Mouse (Mus musculus): ENCODE data around the gene Zfp119b. TPM values are rescaled to one million over a fixed set of nuclear protein-coding genes. Genes with fewer than 3 reads are reported as not detected.
"Not testable (repeated sequence)": the region's sequence is repeated elsewhere in the genome, so short reads cannot be mapped to it uniquely, and the experiment has no call there.

Gene Zfp119b
- polyA plus RNA-seq, 1 experiment from 2014 or later = 8.2 TPM

DNA sequence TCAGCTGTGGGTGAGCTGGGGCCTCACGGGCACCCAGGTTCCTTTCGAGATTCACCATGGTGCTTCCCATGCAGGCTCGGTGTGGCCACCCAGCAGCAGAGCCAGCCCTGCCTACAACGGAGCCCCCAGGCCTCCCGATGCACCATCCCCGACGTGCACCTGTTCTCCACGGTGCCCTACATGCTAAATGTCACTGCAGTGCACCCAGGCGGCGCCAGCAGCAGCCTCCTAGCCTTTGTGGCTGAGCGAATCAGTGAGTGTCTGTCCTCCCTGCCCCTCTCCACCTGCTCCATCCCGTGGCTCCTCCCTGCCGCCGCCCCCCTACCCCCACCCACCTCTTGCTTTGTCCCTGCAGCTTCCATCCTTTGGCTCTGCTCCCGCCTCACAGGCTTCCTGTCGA, 4.9 kb upstream of the Zfp119b start:
- H3K9ac ChIP-seq = no peak overlapping the region
- H3K27ac ChIP-seq = no peak overlapping the region
- ATAC-seq (ENCODE audit: low FRiP score) = no peak
- H3K4me3 ChIP-seq = no peak overlapping the region
- 41% methylated on average over 16 of the region's 16 CpGs for WGBS
- no peak overlapping the region for H3K4me2 ChIP-seq
- H3K27me3 ChIP-seq = peaks cover 26% of the 10 kb centered on the region
- peaks cover 33% of the 10 kb centered on the region for H3K4me1 ChIP-seq (replicated peaks)
- H3K9me3 ChIP-seq = no peaks in the 10 kb centered on the region
- H3K36me3 ChIP-seq = no peaks in the 10 kb centered on the region

GRCm38 (mm10) chr17:55953751-55954150, 4.5 kb upstream of the Zfp119b start:
- no peak overlapping the region for H3K9ac ChIP-seq
- ATAC-seq (ENCODE audit: low FRiP score) = no peak
- H3K9me3 ChIP-seq = no peaks in the 10 kb centered on the region
- H3K27ac ChIP-seq = no peak overlapping the region
- H3K4me1 ChIP-seq (replicated peaks) = peaks cover 33% of the 10 kb centered on the region
- H3K4me3 ChIP-seq = no peak overlapping the region
- H3K4me2 ChIP-seq = no peak overlapping the region
- H3K27me3 ChIP-seq = peaks cover 26% of the 10 kb centered on the region
- no peaks in the 10 kb centered on the region for H3K36me3 ChIP-seq
- 81% methylated on average over 6 of the region's 6 CpGs for whole genome bisulfite sequencing

- Histone ChIP-seq H3K9ac (peak within 1 kb of the TSS; percentile 39; the same call in 1 of the 2 replicates), H3K4me3 (no peak within 1 kb of the TSS), H3K4me1 (replicated peaks) (peaks cover 21% of the 10 kb centered on the region), H3K9me3 (no peaks in the 10 kb centered on the region), H3K36me3 (no peaks in the 10 kb centered on the region), H3K4me2 (no peak within 1 kb of the TSS), H3K27ac (no peak within 1 kb of the TSS), H3K27me3 (peaks cover 26% of the 10 kb centered on the region)
- 83% methylated on average over 6 of the region's 6 CpGs for WGBS
- no peak for ATAC-seq (ENCODE audit: low FRiP score)
Observed at GRCm38 (mm10) chr17:55952447-55953027, 3.2 kb upstream of the Zfp119b start, which contains the start of gene Ebi3. Gene Ebi3, plus strand, starts transcription at chr17:55952640.

GRCm38 (mm10) chr17:55952041-55952440, 2.7 kb upstream of the Zfp119b start:
- no peak overlapping the region for H3K4me3 ChIP-seq
- peaks cover 17% of the 10 kb centered on the region for H3K4me1 ChIP-seq (replicated peaks)
- H3K4me2 ChIP-seq = no peak overlapping the region
- H3K36me3 ChIP-seq = no peaks in the 10 kb centered on the region
- H3K9me3 ChIP-seq = no peaks in the 10 kb centered on the region
- H3K27me3 ChIP-seq = peaks cover 26% of the 10 kb centered on the region
- H3K27ac ChIP-seq = no peak overlapping the region
- H3K9ac ChIP-seq = peak overlapping the region; percentile 39; the same call in 1 of the 2 replicates
- ATAC-seq (ENCODE audit: low FRiP score) = no peak

GRCm38 (mm10) chr17:55950601-55951000, 1.3 kb upstream of the Zfp119b start:
- H3K4me2 ChIP-seq = no peak overlapping the region
- H3K27ac ChIP-seq = no peak overlapping the region
- no peak for ATAC-seq (ENCODE audit: low FRiP score)
- peaks cover 26% of the 10 kb centered on the region for H3K27me3 ChIP-seq
- 80% methylated on average over 9 of the region's 9 CpGs for WGBS
- H3K9me3 ChIP-seq = no peaks in the 10 kb centered on the region
- no peak overlapping the region for H3K9ac ChIP-seq
- H3K4me3 ChIP-seq = no peak overlapping the region
- H3K4me1 ChIP-seq (replicated peaks) = peaks cover 7% of the 10 kb centered on the region
- no peaks in the 10 kb centered on the region for H3K36me3 ChIP-seq

GRCm38 (mm10) chr17:55948647-55949046, 653 bp downstream of the Zfp119b start:
- Histone ChIP-seq H3K27me3 (0 out of 2 replicates have a peak, but pooled peaks cover 8% of the 10 kb centered on the region), H3K9ac (no peak overlapping the region), H3K4me3 (no peak overlapping the region), H3K4me2 (no peak overlapping the region), H3K4me1 (replicated peaks) (peaks cover 12% of the 10 kb centered on the region), H3K9me3 (no peaks in the 10 kb centered on the region), H3K27ac (no peak overlapping the region), H3K36me3 (no peaks in the 10 kb centered on the region)
- WGBS = 93% methylated on average over 4 of the region's 4 CpGs
- no peak for ATAC-seq (ENCODE audit: low FRiP score)

- H3K4me2 ChIP-seq = peak overlapping the region; percentile 74
- peaks cover 4% of the 10 kb centered on the region for H3K36me3 ChIP-seq
- WGBS = 35% methylated on average over 5 of the region's 5 CpGs
- peak overlapping the region; percentile 75 for H3K9ac ChIP-seq
- H3K27me3 ChIP-seq = 0 out of 2 replicates have a peak, but pooled peaks cover 3% of the 10 kb centered on the region
- no peak for ATAC-seq (ENCODE audit: low FRiP score)
- peaks cover 12% of the 10 kb centered on the region for H3K4me1 ChIP-seq (replicated peaks)
- H3K9me3 ChIP-seq = peaks cover 4% of the 10 kb centered on the region; the same call in 1 of the 2 replicates
- H3K27ac ChIP-seq = peak overlapping the region; percentile 95
- peak overlapping the region; percentile 51 for H3K4me3 ChIP-seq
Observed at GRCm38 (mm10) chr17:55945696-55946095, 3.6 kb downstream of the Zfp119b start.

GRCm38 (mm10) chr17:55944866-55945682, 4.2 kb downstream of the Zfp119b start:
- Histone ChIP-seq H3K27ac (peak overlapping the region; percentile 95), H3K4me3 (peak overlapping the region; percentile 51), H3K4me1 (replicated peaks) (peaks cover 12% of the 10 kb centered on the region), H3K4me2 (peak overlapping the region; percentile 74), H3K36me3 (peaks cover 10% of the 10 kb centered on the region), H3K9ac (peak overlapping the region; percentile 75)
- H3K9me3 ChIP-seq, H3K27me3 ChIP-seq: not testable (repeated sequence)
- under 1% methylated on average over 56 of the region's 56 CpGs for WGBS
- peak; percentile 99 for ATAC-seq (ENCODE audit: low FRiP score)

DNA sequence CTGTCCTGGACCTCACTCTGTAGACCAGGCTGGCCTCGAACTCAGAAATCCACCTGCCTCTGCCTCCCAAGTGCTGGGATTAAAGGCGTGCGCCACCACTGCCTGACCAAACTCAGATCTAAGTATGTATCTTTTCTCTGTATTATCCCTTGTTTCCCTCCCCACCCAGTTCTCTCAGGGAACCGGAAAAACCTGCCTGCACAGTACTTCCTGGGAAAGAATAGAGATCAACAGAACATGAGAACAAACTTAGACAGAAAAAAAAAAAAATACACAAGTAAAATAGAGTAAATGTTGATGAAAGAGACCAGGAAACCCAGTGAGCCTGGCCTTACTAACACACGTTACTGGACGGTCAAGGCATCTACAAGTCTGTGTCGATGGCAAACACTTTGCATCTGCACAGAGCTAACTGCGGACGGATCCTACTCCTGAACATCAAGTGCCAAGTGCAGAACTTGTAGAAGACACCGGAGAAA, 4.9 kb downstream of the Zfp119b start:
- Histone ChIP-seq H3K4me2 (peak overlapping the region; percentile 74), H3K36me3 (peaks cover 17% of the 10 kb centered on the region), H3K4me3 (peak overlapping the region; percentile 51), H3K27ac (peak overlapping the region; percentile 95), H3K4me1 (replicated peaks) (peaks cover 12% of the 10 kb centered on the region), H3K9ac (peak overlapping the region; percentile 75)
- not testable (repeated sequence) for H3K27me3 ChIP-seq; H3K9me3 ChIP-seq; ATAC-seq (ENCODE audit: low FRiP score)
- WGBS = 37% methylated on average over 10 of the region's 10 CpGs

DNA sequence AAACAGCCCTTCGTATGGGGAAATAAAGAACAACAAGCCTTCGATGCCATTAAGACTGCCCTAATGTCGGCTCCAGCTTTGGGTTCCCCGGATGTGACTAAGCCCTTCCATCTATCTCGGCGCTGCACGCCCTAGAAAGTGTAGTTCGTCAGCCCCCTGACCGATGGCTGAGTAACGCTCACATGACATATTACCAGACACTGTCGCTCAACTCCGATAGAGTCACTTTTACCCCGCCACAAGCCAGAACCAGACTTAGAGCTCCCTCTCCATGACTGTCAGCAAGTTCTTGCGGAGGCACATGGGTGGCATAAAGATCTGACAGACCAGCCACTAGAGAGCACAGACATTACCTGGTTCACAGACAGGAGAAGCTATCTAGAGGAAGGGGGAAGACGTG, 16.1 kb downstream of the Zfp119b start:
- ATAC-seq (ENCODE audit: low FRiP score) = no peak
- H3K36me3 ChIP-seq = peaks cover 3% of the 10 kb centered on the region; the same call in 1 of the 2 replicates
- no peak overlapping the region for H3K4me3 ChIP-seq
- no peak overlapping the region for H3K27ac ChIP-seq
- H3K9me3 ChIP-seq = peaks cover 9% of the 10 kb centered on the region; the same call in 1 of the 2 replicates
- H3K9ac ChIP-seq = no peak overlapping the region
- H3K4me2 ChIP-seq = peak overlapping the region; percentile 73; the same call in 1 of the 2 replicates
- no peaks in the 10 kb centered on the region for H3K27me3 ChIP-seq
- peaks cover 10% of the 10 kb centered on the region for H3K4me1 ChIP-seq (replicated peaks)
- WGBS = 97% methylated on average over 15 of the region's 15 CpGs

GRCm38 (mm10) chr17:55932635-55933034, 16.7 kb downstream of the Zfp119b start:
- H3K9me3 ChIP-seq = 0 out of 2 replicates have a peak, but pooled peaks cover 6% of the 10 kb centered on the region
- H3K4me3 ChIP-seq = peak overlapping the region; percentile 58
- no peaks in the 10 kb centered on the region for H3K27me3 ChIP-seq
- peaks cover 10% of the 10 kb centered on the region for H3K4me1 ChIP-seq (replicated peaks)
- H3K36me3 ChIP-seq = no peaks in the 10 kb centered on the region
- 80% methylated on average over 2 of the region's 2 CpGs for WGBS
- H3K9ac ChIP-seq = no peak overlapping the region; the same call in 1 of the 2 replicates
- peak overlapping the region; percentile 73 for H3K4me2 ChIP-seq
- no peak for ATAC-seq (ENCODE audit: low FRiP score)
- H3K27ac ChIP-seq = no peak overlapping the region
